Mouse (Mus musculus) heart, adult 2 months (tissue): ENCODE measurements around the gene 1600014C10Rik. TPM values are rescaled to one million over a fixed set of nuclear protein-coding genes. Genes with fewer than 3 reads are reported as not detected.
A peak's percentile ranks its signal among the peaks of the same experiment; 100 is the strongest.

Experiments
- DNase-seq, 2 experiments: peaks; one replicate each; pipeline ENCODE4 v3.0.0; 2021
- H3K27ac ChIP-seq: fragments of 200-600 bp; 2 replicates; pipeline ENCODE4 v1.8.1; 2022
- H3K27me3 ChIP-seq: fragments of 200-500 bp; 2 replicates; pipeline ENCODE4 v1.6.1; 2012; ENCODE audit warnings: mild to moderate bottlenecking, low read length, inconsistent platforms, mixed read lengths; ENCODE audit not compliant: control insufficient read depth, insufficient read depth
- H3K36me3 ChIP-seq: fragments of 200-500 bp; 2 replicates; pipeline ENCODE4 v1.6.1; 2012; ENCODE audit warnings: low read length, inconsistent platforms; ENCODE audit not compliant: control insufficient read depth, insufficient read depth
- H3K4me1 ChIP-seq: fragments of 200-500 bp; 2 replicates; pipeline ENCODE4 v1.6.1; 2011; ENCODE audit warnings: low read length; ENCODE audit not compliant: control insufficient read depth, insufficient read depth
- H3K4me3 ChIP-seq: fragments of 200-600 bp; 2 replicates; pipeline ENCODE4 v1.8.1; 2022
- H3K79me2 ChIP-seq: fragments of 200-500 bp; replicated peaks from 2 replicates; pipeline ENCODE4 v1.6.1; 2012; ENCODE audit warnings: mild to moderate bottlenecking, inconsistent platforms, low read length, moderate library complexity, mixed read lengths; ENCODE audit not compliant: control insufficient read depth, insufficient read depth
- H3K9ac ChIP-seq: fragments of 200-500 bp; 2 replicates; pipeline ENCODE4 v1.6.1; 2012; ENCODE audit warnings: low read depth, mild to moderate bottlenecking, control low read depth, inconsistent platforms, low read length, mixed read lengths
- CTCF ChIP-seq: fragments of 200-600 bp; IDR thresholded peaks from 2 replicates; pipeline ENCODE4 v1.8.1; 2022; ENCODE audit warnings: antibody characterized with exemption, mild to moderate bottlenecking, moderate library complexity
- EP300 ChIP-seq: fragments of 200-500 bp; IDR thresholded peaks from 2 replicates; pipeline ENCODE4 v1.6.1; 2011; ENCODE audit warnings: low read depth, low read length, control low read depth; ENCODE audit not compliant: insufficient read depth
- POLR2A ChIP-seq: fragments of 200-500 bp; IDR thresholded peaks from 2 replicates; pipeline ENCODE4 v1.6.1; 2011; ENCODE audit warnings: mild to moderate bottlenecking, low read depth, low read length, control low read depth; ENCODE audit not compliant: insufficient read depth
- WGBS: fragments of 180-500 bp; shearing (Covaris S2); methylation state at CpG from one replicate; pipeline ENCODE4 v1.1.7; 2018; 5-methylcytosine and 5-hydroxymethylcytosine counted together
- intact Hi-C: fragments of 180-260 bp; cut with DNase I; formaldehyde crosslinking; loops from one replicate; pipeline ENCODE4 v1.15.1; 2025
- polyA plus RNA-seq: library from polyadenylated mRNA; depleted of rRNA; stranded (reverse); fragments of >200 nt; gene quantifications from 2 replicates; pipeline ENCODE4 v1.2.3, GENCODE M21; 2012
- total RNA-seq, 2 experiments: library from RNA; stranded (reverse); gene quantifications; 2 replicates each; pipeline ENCODE4 v1.2.3; 2021

The 1600014C10Rik gene
- total and polyA plus RNA-seq, 3 experiments = 29.3 to 32.0 (median 31.6) TPM

GRCm38 (mm10) chr7:38215281-38215680, 32.3 kb downstream of the 1600014C10Rik start:
- 81% methylated on average over 7 of the region's 7 CpGs for WGBS
- H3K4me3 ChIP-seq = no peak overlapping the region
- intact Hi-C loops = no loop called here
- TF ChIP-seq EP300 (no peak), CTCF (no peak), POLR2A (no peak)
- peaks cover 5% of the 10 kb centered on the region; the same call in 1 of the 2 replicates for H3K36me3 ChIP-seq
- DNase-seq = no peak
- no peak overlapping the region for H3K9ac ChIP-seq
- H3K27me3 ChIP-seq = no peaks in the 10 kb centered on the region
- H3K79me2 ChIP-seq = no peaks in the 10 kb centered on the region
- H3K27ac ChIP-seq = no peak overlapping the region
- peaks cover 28% of the 10 kb centered on the region for H3K4me1 ChIP-seq

- no peak for TF ChIP-seq CTCF
- TF ChIP-seq POLR2A = no peak
- TF ChIP-seq EP300 = no peak
- intact Hi-C loops = no loop called here
- Histone ChIP-seq H3K4me3 (no peak overlapping the region), H3K79me2 (no peaks in the 10 kb centered on the region), H3K27ac (no peak overlapping the region), H3K4me1 (peaks cover 30% of the 10 kb centered on the region), H3K27me3 (no peaks in the 10 kb centered on the region), H3K9ac (no peak overlapping the region), H3K36me3 (peaks cover 8% of the 10 kb centered on the region; the same call in 1 of the 2 replicates)
- 91% methylated on average over 6 of the region's 6 CpGs for WGBS
- DNase-seq = no peak
These were observed 32.7 kb downstream of the 1600014C10Rik start for GRCm38 (mm10) chr7:38215697-38216096.

GRCm38 (mm10) chr7:38217417-38218171, 34.6 kb downstream of the 1600014C10Rik start:
- Histone ChIP-seq H3K27ac (peak overlapping the region; percentile 80), H3K79me2 (no peaks in the 10 kb centered on the region), H3K36me3 (peaks cover 8% of the 10 kb centered on the region; the same call in 1 of the 2 replicates), H3K4me3 (no peak overlapping the region), H3K4me1 (peaks cover 26% of the 10 kb centered on the region), H3K9ac (peak overlapping the region; percentile 31; the same call in 1 of the 2 replicates), H3K27me3 (no peaks in the 10 kb centered on the region)
- peak; percentile 92 to 93 for DNase-seq
- WGBS = 38% methylated on average over 5 of the region's 5 CpGs
- peak; percentile 35; the same call in 1 of the 2 replicates for TF ChIP-seq POLR2A
- TF ChIP-seq EP300 = peak; percentile 99
- peak; percentile 48 for TF ChIP-seq CTCF
- intact Hi-C loops = no loop called here

- Histone ChIP-seq H3K4me1 (peaks cover 20% of the 10 kb centered on the region), H3K9ac (no peak overlapping the region), H3K27me3 (no peaks in the 10 kb centered on the region), H3K4me3 (no peak overlapping the region), H3K79me2 (no peaks in the 10 kb centered on the region), H3K27ac (no peak overlapping the region; the same call in 1 of the 2 replicates), H3K36me3 (peaks cover 8% of the 10 kb centered on the region; the same call in 1 of the 2 replicates)
- intact Hi-C loops = no loop called here
- WGBS = 64% methylated on average over 8 of the region's 8 CpGs
- TF ChIP-seq CTCF (no peak), EP300 (no peak), POLR2A (no peak)
- no peak for DNase-seq
These were observed 35.8 kb downstream of the 1600014C10Rik start for GRCm38 (mm10) chr7:38218631-38219367.

GRCm38 (mm10) chr7:38219526-38219925, 36.5 kb downstream of the 1600014C10Rik start:
- H3K4me3 ChIP-seq = no peak overlapping the region
- DNase-seq = no peak
- H3K9ac ChIP-seq = no peak overlapping the region
- WGBS = 82% methylated on average over 4 of the region's 4 CpGs
- no peaks in the 10 kb centered on the region for H3K27me3 ChIP-seq
- no peak overlapping the region for H3K27ac ChIP-seq
- H3K79me2 ChIP-seq = no peaks in the 10 kb centered on the region
- H3K36me3 ChIP-seq = peaks cover 8% of the 10 kb centered on the region; the same call in 1 of the 2 replicates
- intact Hi-C loops = no loop called here
- TF ChIP-seq CTCF (no peak), POLR2A (no peak), EP300 (no peak)
- peaks cover 20% of the 10 kb centered on the region for H3K4me1 ChIP-seq
